Comparison of ENCODE assay signal across 31 mouse cellular contexts in genomic region chr2:30283193-30283592, GRCm38 (mm10). TPM values are rescaled to one million over a fixed set of nuclear protein-coding genes. Genes with fewer than 3 reads are reported as not detected.
DNase-seq lines count a peak whose midpoint lies in the region.
"Had no signal": no experiment of that assay in that cellular context is flagged by ENCODE, and none has a peak within 500 bp of the region (broad histone marks: within the 10 kb centered on the region; RNA-seq: fewer than 3 reads in every experiment).

No protein-coding gene starts in this region.

- H3K4me3 ChIP-seq in brown adipose tissue, adult 24 weeks (ENCODE audit: insufficient read depth, low read depth, low read length): no peak overlapping the region
- H3K4me3 ChIP-seq: embryonic facial prominence, embryonic 12.5 days; embryonic facial prominence, embryonic 15.5 days; forebrain, embryonic 12.5 days; forebrain, embryonic 15.5 days; heart, adult 2 months; heart, embryonic 10.5 days; heart, embryonic 13.5 days had no signal

- H3K4me1 ChIP-seq in brown adipose tissue, adult 24 weeks (ENCODE audit: control insufficient read depth, insufficient read depth, insufficient read length, low read length): peaks cover 30% of the 10 kb centered on the region

- peak overlapping the region; percentile 92 for H3K27ac ChIP-seq in brown adipose tissue, adult 24 weeks (replicated peaks; ENCODE audit: low read depth, low read length)
- H3K27ac ChIP-seq: embryonic facial prominence, embryonic 12.5 days; embryonic facial prominence, embryonic 15.5 days; forebrain, embryonic 12.5 days; forebrain, embryonic 15.5 days; heart, adult 2 months; heart, embryonic 10.5 days; heart, embryonic 13.5 days; hindbrain, embryonic 14.5 days; hindbrain, postnatal 0 days had no signal

- DNase-seq in adrenal gland, postnatal 14 days: peak; percentile 41
- DNase-seq in adrenal gland, adult 18-20 months (ENCODE audit: low spot score in 2 of 2): no peak
- peak; percentile 83 for DNase-seq in adipocyte (ENCODE audit: low spot score)
- peak; percentile 49 for DNase-seq in yolk sac, embryonic 10.5 days (ENCODE audit: low spot score)
- DNase-seq in urinary bladder, postnatal 10 days (ENCODE audit: low spot score): no peak
- DNase-seq: adrenal gland, postnatal 36 days; cerebellum, adult 11 months; cerebellum, adult 2 months; cerebellum, adult 9-11 months; cerebellum, postnatal 25 days; gastrocnemius, postnatal 10 days; gastrocnemius, postnatal 36 days; heart, adult 2 months; heart, postnatal 14 days; heart, postnatal 4 days; kidney, adult 11 months had no signal

RNA-seq across cellular contexts. Expression of gene Gm28038, which starts 2.4 kb away (rescaled TPM):
- total RNA-seq in adrenal gland, postnatal 14 days (2021): not detected in 2 replicates
- total RNA-seq in adrenal gland, adult 18-20 months (2021): not detected
- polyA plus RNA-seq in brown adipose tissue, adult 24 weeks (2012; ENCODE audit: insufficient read depth, insufficient read length, missing spikeins): not detected in 2 replicates
- total RNA-seq: adrenal gland, postnatal 36 days; common myeloid progenitor, adult 5-6 weeks; gastrocnemius, postnatal 10 days; gastrocnemius, postnatal 36 days; hindbrain, postnatal 0 days; MEL had no signal
- polyA plus RNA-seq: activated CD4-positive, CD25-positive, alpha-beta regulatory T cell, adult 4 months; cerebellum, adult 2 months; embryonic facial prominence, embryonic 12.5 days; embryonic facial prominence, embryonic 15.5 days; forebrain, embryonic 12.5 days; forebrain, embryonic 15.5 days; heart, adult 2 months; heart, embryonic 10.5 days; heart, embryonic 13.5 days; heart, embryonic 16.5 days; hindbrain, embryonic 11.5 days; hindbrain, embryonic 14.5 days; hindbrain, postnatal 0 days had no signal

RNA-seq across cellular contexts. Expression of gene Dolk, which starts 2.9 kb away (rescaled TPM):
- total RNA-seq in adrenal gland, postnatal 14 days (2021): 46.2 and 48.1 TPM in 2 replicates
- 10 to 100 TPM; 40.8 to 41.6 TPM for total RNA-seq in adrenal gland, adult 18-20 months (2021)
- polyA plus RNA-seq in brown adipose tissue, adult 24 weeks (2012; ENCODE audit: insufficient read depth, insufficient read length, missing spikeins): 37.8 and 40.5 TPM in 2 replicates

RNA-seq across cellular contexts. Expression of gene Nup188, which starts 3.0 kb away (rescaled TPM):
- 38.2 and 40.5 TPM in 2 replicates for total RNA-seq in adrenal gland, postnatal 14 days (2021)
- 10 to 100 TPM; 29.6 to 30.3 TPM for total RNA-seq in adrenal gland, adult 18-20 months (2021)
- polyA plus RNA-seq in brown adipose tissue, adult 24 weeks (2012; ENCODE audit: insufficient read depth, insufficient read length, missing spikeins): 10.9 and 19.5 TPM in 2 replicates

RNA-seq across cellular contexts. Expression of gene Phyhd1, which starts 17.2 kb away (rescaled TPM):
- 19.8 and 20.4 TPM in 2 replicates for total RNA-seq in adrenal gland, postnatal 14 days (2021)
- total RNA-seq in adrenal gland, adult 18-20 months (2021): 10 to 100 TPM; 13.6 to 18.0 TPM
- polyA plus RNA-seq in brown adipose tissue, adult 24 weeks (2012; ENCODE audit: insufficient read depth, insufficient read length, missing spikeins): 16.2 and 19.3 TPM in 2 replicates

RNA-seq across cellular contexts. Expression of gene Gm28035, which starts 42.8 kb away (rescaled TPM):
- total RNA-seq in adrenal gland, postnatal 14 days (2021): 0.63 and 1.7 TPM in 2 replicates
- total RNA-seq in adrenal gland, adult 18-20 months (2021): 1 to 10 TPM; 1.4 to 2.3 TPM
- not detected in 2 replicates for polyA plus RNA-seq in brown adipose tissue, adult 24 weeks (2012; ENCODE audit: insufficient read depth, insufficient read length, missing spikeins)
- total RNA-seq: common myeloid progenitor, adult 5-6 weeks; granulocyte monocyte progenitor cell, adult 5-6 weeks; MEL had no signal
- polyA plus RNA-seq: activated CD4-positive, CD25-positive, alpha-beta regulatory T cell, adult 4 months had no signal

Comparison
In these comparisons a context has a peak if more than half of its experiments do, and no peak if none do; other contexts are left out.
1. DNase-seq: peak in adrenal gland, postnatal 14 days (single experiment), adipocyte (single experiment) and yolk sac, embryonic 10.5 days (single experiment); none in adrenal gland, adult 18-20 months (0 of 2) and urinary bladder, postnatal 10 days (single experiment).